Mouse (Mus musculus) lung, adult 2 months (tissue): ENCODE data around the gene Dcps.

Source experiments
- CTCF ChIP-seq: fragments of 200-500 bp; IDR thresholded peaks from 2 replicates; pipeline ENCODE4 v1.5.1; 2011; ENCODE audit warnings: mild to moderate bottlenecking, low read length, control low read depth; ENCODE audit not compliant: insufficient read depth
- POLR2A ChIP-seq: fragments of 200-500 bp; IDR thresholded peaks from 2 replicates; pipeline ENCODE4 v1.6.1; 2011; ENCODE audit warnings: low read depth, mild to moderate bottlenecking, control low read depth, low read length, borderline replicate concordance; ENCODE audit errors: extremely low read depth

GRCm38 (mm10) chr9:35163011-35163690, 12.7 kb downstream of the Dcps start:
- TF ChIP-seq CTCF (no peak), POLR2A (no peak)
